Mouse (Mus musculus): ENCODE data around the gene Per3. TPM values are rescaled to one million over a fixed set of nuclear protein-coding genes. Genes with fewer than 3 reads are reported as not detected.

Gene Per3
- polyA plus RNA-seq, 1 experiment from 2014 or later, result 6.6 TPM

DNA sequence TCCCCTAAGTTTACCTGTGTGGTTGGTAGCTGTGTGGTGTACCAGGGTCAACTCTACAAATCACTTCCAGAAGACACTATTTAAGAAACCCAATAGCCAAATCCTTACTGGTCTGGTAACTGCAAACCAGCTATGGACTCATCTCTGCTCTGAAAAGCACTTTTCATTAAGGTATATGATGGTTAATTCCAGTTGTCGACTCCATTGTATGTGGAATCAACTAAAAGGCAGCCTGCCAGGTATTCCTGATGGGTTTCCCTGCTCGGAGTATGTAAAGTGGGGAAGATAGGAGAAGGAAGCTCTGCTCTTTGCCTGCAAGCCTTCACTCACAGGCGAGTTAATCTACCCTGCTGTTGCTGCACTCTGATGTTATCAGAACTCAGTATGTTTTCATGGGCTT lies 2.1 kb upstream of the Per3 start:
- Histone ChIP-seq H3K36me3 (replicated peaks; ENCODE audit: control insufficient read depth, insufficient read depth, low read depth, low read length) (no peaks in the 10 kb centered on the region; the same call in 1 of the 2 replicates), H3K27ac (replicated peaks; ENCODE audit: low read depth, low read length) (no peak overlapping the region), H3K4me1 (ENCODE audit: control insufficient read depth, insufficient read depth, low read length) (no peaks in the 10 kb centered on the region), H3K4me2 (ENCODE audit: low read depth, low read length) (no peak overlapping the region), H3K9me3 (replicated peaks; ENCODE audit: control insufficient read depth, low read length) (no peaks in the 10 kb centered on the region), H3K27me3 (ENCODE audit: control insufficient read depth, insufficient read depth, low read length) (no peaks in the 10 kb centered on the region), H3K4me3 (ENCODE audit: low read depth, low read length) (no peak overlapping the region), H3K9ac (replicated peaks; ENCODE audit: low read length) (no peak overlapping the region)
- ATAC-seq (replicated peaks; ENCODE audit: insufficient number of reproducible peaks, low FRiP score, low TSS enrichment, low read depth) (no peak), DNase-seq (ENCODE audit: low spot score) (no peak)
- 88% methylated on average over 3 of the region's 3 CpGs for WGBS

GRCm38 (mm10) chr4:151044944-151045570 lies 592 bp upstream of the Per3 start:
- Histone ChIP-seq H3K9me3 (replicated peaks; ENCODE audit: control insufficient read depth, low read length) (no peaks in the 10 kb centered on the region), H3K4me1 (ENCODE audit: control insufficient read depth, insufficient read depth, low read length) (no peaks in the 10 kb centered on the region), H3K4me3 (ENCODE audit: low read depth, low read length) (peak overlapping the region; percentile 54), H3K36me3 (replicated peaks; ENCODE audit: control insufficient read depth, insufficient read depth, low read depth, low read length) (no peaks in the 10 kb centered on the region; the same call in 1 of the 2 replicates), H3K27ac (replicated peaks; ENCODE audit: low read depth, low read length) (no peak overlapping the region), H3K4me2 (ENCODE audit: low read depth, low read length) (peak overlapping the region; percentile 97), H3K27me3 (ENCODE audit: control insufficient read depth, insufficient read depth, low read length) (no peaks in the 10 kb centered on the region), H3K9ac (replicated peaks; ENCODE audit: low read length) (0 out of 2 replicates have a peak overlapping the region, but pooled peaks have one; percentile 10)
- DNase-seq (ENCODE audit: low spot score) (no peak), ATAC-seq (replicated peaks; ENCODE audit: insufficient number of reproducible peaks, low FRiP score, low TSS enrichment, low read depth) (no peak)
- 6% methylated on average over 21 of the region's 21 CpGs for WGBS

GRCm38 (mm10) chr4:151043281-151043680 lies 1.2 kb downstream of the Per3 start:
- Histone ChIP-seq H3K36me3 (replicated peaks; ENCODE audit: control insufficient read depth, insufficient read depth, low read depth, low read length) (no peaks in the 10 kb centered on the region; the same call in 1 of the 2 replicates), H3K9me3 (replicated peaks; ENCODE audit: control insufficient read depth, low read length) (no peaks in the 10 kb centered on the region), H3K4me2 (ENCODE audit: low read depth, low read length) (peak overlapping the region; percentile 97; the same call in 1 of the 2 replicates), H3K27me3 (ENCODE audit: control insufficient read depth, insufficient read depth, low read length) (no peaks in the 10 kb centered on the region), H3K4me1 (ENCODE audit: control insufficient read depth, insufficient read depth, low read length) (no peaks in the 10 kb centered on the region), H3K4me3 (ENCODE audit: low read depth, low read length) (no peak overlapping the region), H3K9ac (replicated peaks; ENCODE audit: low read length) (no peak overlapping the region), H3K27ac (replicated peaks; ENCODE audit: low read depth, low read length) (no peak overlapping the region)
- 52% methylated on average over 5 of the region's 5 CpGs for WGBS
- DNase-seq (ENCODE audit: low spot score) (no peak), ATAC-seq (replicated peaks; ENCODE audit: insufficient number of reproducible peaks, low FRiP score, low TSS enrichment, low read depth) (no peak)

DNA sequence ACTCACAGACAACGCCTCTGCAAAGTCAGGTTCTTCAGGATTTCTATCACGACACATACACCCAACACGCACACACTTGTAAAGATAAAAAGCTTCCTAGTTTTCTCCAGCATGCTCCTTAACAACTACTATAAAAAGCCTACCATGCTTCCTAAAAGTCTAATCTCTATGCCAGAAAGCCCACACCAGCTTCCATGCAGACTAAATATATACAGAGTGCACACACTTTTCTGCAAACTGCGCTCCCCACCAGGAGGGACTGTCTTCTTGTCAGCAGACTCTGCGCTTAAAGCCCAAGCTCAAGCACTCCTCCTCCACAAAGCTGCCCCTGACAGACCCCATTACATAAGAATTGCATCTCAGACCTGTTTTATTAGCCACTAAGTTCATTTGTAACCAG lies 3.0 kb downstream of the Per3 start:
- H3K4me2 ChIP-seq (ENCODE audit: low read depth, low read length), result no peak overlapping the region
- H3K9ac ChIP-seq (replicated peaks; ENCODE audit: low read length), result no peak overlapping the region
- H3K4me1 ChIP-seq (ENCODE audit: control insufficient read depth, insufficient read depth, low read length), result no peaks in the 10 kb centered on the region
- H3K36me3 ChIP-seq (replicated peaks; ENCODE audit: control insufficient read depth, insufficient read depth, low read depth, low read length), result no peaks in the 10 kb centered on the region
- no peak overlapping the region for H3K27ac ChIP-seq (replicated peaks; ENCODE audit: low read depth, low read length)
- H3K9me3 ChIP-seq (replicated peaks; ENCODE audit: control insufficient read depth, low read length), result no peaks in the 10 kb centered on the region
- DNase-seq (ENCODE audit: low spot score), result no peak
- H3K4me3 ChIP-seq (ENCODE audit: low read depth, low read length), result no peak overlapping the region
- WGBS, result 88% methylated on average over 5 of the region's 5 CpGs
- no peaks in the 10 kb centered on the region for H3K27me3 ChIP-seq (ENCODE audit: control insufficient read depth, insufficient read depth, low read length)
- ATAC-seq (replicated peaks; ENCODE audit: insufficient number of reproducible peaks, low FRiP score, low TSS enrichment, low read depth), result no peak

DNA sequence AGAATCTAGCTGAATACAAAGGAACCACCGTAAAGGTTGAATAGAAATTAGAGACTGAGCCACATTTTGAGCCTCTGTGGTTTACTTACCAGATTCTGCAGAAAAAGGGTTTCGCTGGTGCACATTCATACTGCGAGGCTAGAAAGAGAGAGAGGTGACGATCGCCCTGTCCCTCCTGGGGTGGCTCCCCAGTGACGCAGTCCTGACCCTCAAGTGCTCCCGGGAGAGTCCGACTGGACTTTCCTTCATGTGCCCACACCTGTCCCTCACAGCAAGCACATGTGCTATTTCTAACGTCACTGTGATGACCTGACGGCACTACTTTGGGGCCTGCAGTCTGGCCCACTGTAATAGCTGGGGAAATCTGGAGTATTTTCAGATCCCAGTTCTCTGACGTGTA lies 6.7 kb downstream of the Per3 start:
- no peak for DNase-seq (ENCODE audit: low spot score)
- no peaks in the 10 kb centered on the region for H3K9me3 ChIP-seq (replicated peaks; ENCODE audit: control insufficient read depth, low read length)
- H3K9ac ChIP-seq (replicated peaks; ENCODE audit: low read length), result no peak overlapping the region
- H3K27me3 ChIP-seq (ENCODE audit: control insufficient read depth, insufficient read depth, low read length), result no peaks in the 10 kb centered on the region
- H3K36me3 ChIP-seq (replicated peaks; ENCODE audit: control insufficient read depth, insufficient read depth, low read depth, low read length), result no peaks in the 10 kb centered on the region
- H3K4me3 ChIP-seq (ENCODE audit: low read depth, low read length), result no peak overlapping the region
- ATAC-seq (replicated peaks; ENCODE audit: insufficient number of reproducible peaks, low FRiP score, low TSS enrichment, low read depth), result no peak
- no peaks in the 10 kb centered on the region for H3K4me1 ChIP-seq (ENCODE audit: control insufficient read depth, insufficient read depth, low read length)
- no peak overlapping the region for H3K27ac ChIP-seq (replicated peaks; ENCODE audit: low read depth, low read length)
- no peak overlapping the region for H3K4me2 ChIP-seq (ENCODE audit: low read depth, low read length)
- 91% methylated on average over 11 of the region's 11 CpGs for WGBS

DNA sequence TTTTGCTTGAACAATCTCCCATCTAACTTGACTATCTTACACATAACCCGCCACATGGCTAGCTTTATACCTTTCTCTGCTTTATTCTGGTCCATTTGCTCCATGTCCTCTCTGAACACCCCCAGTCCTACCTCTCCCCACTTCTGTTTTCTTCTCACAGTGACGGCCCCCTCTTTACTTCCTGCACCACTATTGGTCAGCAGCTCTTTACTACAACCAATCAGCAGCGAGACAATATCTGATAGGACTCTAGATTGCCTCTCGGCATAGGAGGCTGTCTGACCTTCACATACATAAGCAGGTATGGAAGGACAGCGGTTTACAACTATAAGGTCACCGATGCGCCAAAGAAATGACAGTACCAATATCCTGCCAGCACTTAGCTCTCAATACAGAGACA lies 7.9 kb downstream of the Per3 start:
- no peaks in the 10 kb centered on the region for H3K9me3 ChIP-seq (replicated peaks; ENCODE audit: control insufficient read depth, low read length)
- WGBS, result 87% methylated on average over 7 of the region's 7 CpGs
- no peak overlapping the region for H3K4me3 ChIP-seq (ENCODE audit: low read depth, low read length)
- H3K9ac ChIP-seq (replicated peaks; ENCODE audit: low read length), result no peak overlapping the region
- no peak for ATAC-seq (replicated peaks; ENCODE audit: insufficient number of reproducible peaks, low FRiP score, low TSS enrichment, low read depth)
- no peak overlapping the region for H3K27ac ChIP-seq (replicated peaks; ENCODE audit: low read depth, low read length)
- no peaks in the 10 kb centered on the region for H3K4me1 ChIP-seq (ENCODE audit: control insufficient read depth, insufficient read depth, low read length)
- no peaks in the 10 kb centered on the region for H3K27me3 ChIP-seq (ENCODE audit: control insufficient read depth, insufficient read depth, low read length)
- H3K4me2 ChIP-seq (ENCODE audit: low read depth, low read length), result no peak overlapping the region
- DNase-seq (ENCODE audit: low spot score), result no peak
- H3K36me3 ChIP-seq (replicated peaks; ENCODE audit: control insufficient read depth, insufficient read depth, low read depth, low read length), result no peaks in the 10 kb centered on the region

DNA sequence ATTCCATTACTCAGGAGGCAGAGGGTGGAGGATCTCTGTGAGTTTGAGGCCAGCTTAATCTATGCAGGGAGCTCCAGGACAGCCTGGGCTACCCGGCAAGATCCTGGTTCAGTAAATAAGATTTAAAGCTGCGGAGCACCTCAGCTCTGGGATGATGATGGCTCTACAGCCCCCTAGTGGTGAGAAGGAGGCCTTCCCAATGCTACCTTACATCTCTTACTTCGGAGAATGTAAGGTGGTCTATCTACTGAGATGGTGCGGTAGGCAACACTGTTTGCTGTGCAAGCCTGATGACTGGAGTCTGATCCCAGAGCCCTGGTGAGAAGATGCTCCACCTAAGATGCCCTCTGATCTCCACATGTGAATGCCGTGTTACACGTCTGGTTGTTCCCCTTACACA lies 17.5 kb downstream of the Per3 start:
- no peaks in the 10 kb centered on the region for H3K27me3 ChIP-seq (ENCODE audit: control insufficient read depth, insufficient read depth, low read length)

GRCm38 (mm10) chr4:151024152-151024551 lies 20.3 kb downstream of the Per3 start:
- ATAC-seq (replicated peaks; ENCODE audit: insufficient number of reproducible peaks, low FRiP score, low TSS enrichment, low read depth), result no peak
- WGBS, result 89% methylated on average over 9 of the region's 9 CpGs

More for the DNA sequence above, 17.5 kb downstream of the Per3 start:
- Histone ChIP-seq H3K9me3 (replicated peaks; ENCODE audit: control insufficient read depth, low read length) (no peaks in the 10 kb centered on the region), H3K4me1 (ENCODE audit: control insufficient read depth, insufficient read depth, low read length) (no peaks in the 10 kb centered on the region), H3K4me2 (ENCODE audit: low read depth, low read length) (no peak overlapping the region), H3K36me3 (replicated peaks; ENCODE audit: control insufficient read depth, insufficient read depth, low read depth, low read length) (no peaks in the 10 kb centered on the region), H3K27ac (replicated peaks; ENCODE audit: low read depth, low read length) (no peak overlapping the region), H3K9ac (replicated peaks; ENCODE audit: low read length) (no peak overlapping the region), H3K4me3 (ENCODE audit: low read depth, low read length) (no peak overlapping the region)
- ATAC-seq (replicated peaks; ENCODE audit: insufficient number of reproducible peaks, low FRiP score, low TSS enrichment, low read depth) (no peak; the same call in 1 of the 2 replicates), DNase-seq (ENCODE audit: low spot score) (peak; percentile 78)
- WGBS, result 52% methylated on average over 6 of the region's 6 CpGs

More at GRCm38 (mm10) chr4:151024152-151024551, 20.3 kb downstream of the Per3 start:
- no peak for DNase-seq (ENCODE audit: low spot score)
- Histone ChIP-seq H3K9me3 (replicated peaks; ENCODE audit: control insufficient read depth, low read length) (no peaks in the 10 kb centered on the region), H3K27me3 (ENCODE audit: control insufficient read depth, insufficient read depth, low read length) (no peaks in the 10 kb centered on the region), H3K4me2 (ENCODE audit: low read depth, low read length) (no peak overlapping the region), H3K4me3 (ENCODE audit: low read depth, low read length) (no peak overlapping the region), H3K4me1 (ENCODE audit: control insufficient read depth, insufficient read depth, low read length) (no peaks in the 10 kb centered on the region), H3K36me3 (replicated peaks; ENCODE audit: control insufficient read depth, insufficient read depth, low read depth, low read length) (no peaks in the 10 kb centered on the region), H3K9ac (replicated peaks; ENCODE audit: low read length) (no peak overlapping the region), H3K27ac (replicated peaks; ENCODE audit: low read depth, low read length) (no peak overlapping the region)

Measured in embryonic facial prominence, embryonic 11.5 days (tissue).